Mouse (Mus musculus) urinary bladder, postnatal 25 days (tissue): ENCODE data around the gene Tbk1.

Experiments used
- DNase-seq: peaks from one replicate; pipeline ENCODE4 v3.0.0; 2022; ENCODE audit warnings: low spot score

Gene Tbk1

DNA sequence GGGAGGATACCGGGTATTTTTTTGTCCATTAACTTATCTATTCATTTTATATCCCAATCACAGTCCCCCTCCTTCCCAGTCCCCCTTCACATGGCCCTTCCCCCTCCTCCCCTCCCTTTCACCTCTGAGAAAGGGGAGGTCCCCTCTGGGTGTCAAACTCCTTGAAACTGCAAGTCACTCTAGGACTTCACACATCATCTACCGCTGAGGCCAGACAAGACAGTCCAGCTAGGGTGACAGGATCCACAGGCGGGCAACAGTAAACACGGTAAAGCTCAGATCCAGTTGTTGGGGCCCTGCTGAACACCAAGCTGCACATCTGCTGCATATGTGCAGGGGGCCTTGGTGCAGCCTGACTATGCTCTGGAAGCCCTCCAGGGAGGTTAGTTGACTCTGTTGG, 51.6 kb downstream of the Tbk1 start:
- no peak for DNase-seq

DNA sequence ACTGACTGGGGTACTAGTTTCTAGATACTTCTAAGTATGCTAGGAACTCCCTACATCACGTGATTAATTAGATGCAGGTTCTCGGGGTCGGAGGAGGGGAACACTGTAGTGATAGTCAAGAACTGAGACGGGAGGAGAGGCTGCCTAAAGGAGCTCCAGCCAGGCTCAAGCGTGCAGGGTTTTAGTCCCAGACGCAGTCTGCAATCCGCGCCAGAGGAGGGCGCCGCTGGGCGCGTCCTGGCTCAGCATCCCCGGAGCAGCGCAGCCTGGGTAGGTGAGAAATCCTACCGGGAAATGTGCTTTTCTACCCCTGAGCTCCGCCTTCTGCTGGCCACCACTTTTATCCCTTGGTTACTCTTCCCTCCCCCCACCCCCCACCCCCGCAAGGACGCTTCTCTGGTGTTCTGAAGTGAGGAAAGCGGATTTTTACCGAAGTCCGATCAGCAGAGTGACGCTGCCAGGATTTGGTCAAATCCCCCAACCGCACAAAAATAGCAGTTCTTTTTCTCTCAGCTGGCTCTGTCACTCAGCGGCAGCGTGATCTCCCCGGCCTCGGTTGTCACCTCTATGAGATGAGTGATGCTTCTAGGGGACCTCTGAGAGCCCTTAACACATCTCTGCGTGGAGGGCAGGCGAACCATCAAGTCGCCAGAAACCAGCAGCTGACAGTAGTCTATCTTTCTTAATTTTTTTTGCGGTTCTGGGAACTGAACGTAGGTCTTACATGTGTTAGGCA, 53.3 kb downstream of the Tbk1 start:
- DNase-seq: peak; percentile 39

DNA sequence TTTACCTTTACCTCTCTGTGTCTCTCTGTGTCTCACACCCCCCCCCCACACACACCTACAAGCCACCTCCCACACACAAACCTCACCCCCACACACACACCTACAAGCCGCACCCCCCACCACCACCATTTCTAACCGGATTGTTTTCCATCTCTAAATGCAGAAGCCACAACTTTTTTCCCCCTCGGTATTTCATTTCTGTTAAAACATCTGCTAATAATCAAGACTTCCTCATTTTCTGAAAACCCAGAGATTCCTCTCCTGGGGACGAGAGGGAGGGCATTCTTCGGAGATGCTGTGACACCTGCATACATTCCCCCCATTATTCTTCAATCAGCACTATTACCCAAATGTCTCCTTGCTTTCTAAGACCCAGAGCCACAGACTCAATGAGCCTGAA, 55.0 kb downstream of the Tbk1 start:
- no peak for DNase-seq

DNA sequence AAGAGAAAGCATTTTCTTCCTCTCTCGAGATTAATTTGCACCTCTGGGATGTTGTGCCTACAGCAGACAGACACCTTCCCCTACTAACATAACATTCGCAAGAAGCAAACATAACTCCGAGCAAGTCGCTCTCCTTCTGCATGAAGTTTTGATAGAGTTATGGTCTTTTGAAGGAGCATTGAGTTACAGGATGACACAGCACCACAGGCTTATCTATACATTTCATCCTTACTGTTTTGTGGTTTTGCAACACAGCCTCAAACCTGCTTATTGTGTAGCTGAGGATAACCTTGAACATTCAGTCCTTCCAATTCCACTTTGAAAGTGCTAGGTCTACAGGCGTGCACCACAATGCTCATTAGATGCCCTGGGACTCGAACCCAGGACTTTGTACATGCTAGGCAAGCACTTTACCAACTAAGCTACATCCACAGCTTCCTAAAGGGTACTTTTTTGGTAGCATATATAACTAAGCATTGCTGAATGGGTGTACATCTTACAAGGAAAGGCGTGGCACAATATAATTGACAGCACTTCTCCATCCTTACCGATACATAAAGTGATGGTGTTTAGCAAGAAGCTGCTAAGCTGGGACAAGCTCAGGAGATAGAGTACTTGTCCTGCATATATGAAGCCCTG, 56.1 kb downstream of the Tbk1 start:
- DNase-seq: no peak

DNA sequence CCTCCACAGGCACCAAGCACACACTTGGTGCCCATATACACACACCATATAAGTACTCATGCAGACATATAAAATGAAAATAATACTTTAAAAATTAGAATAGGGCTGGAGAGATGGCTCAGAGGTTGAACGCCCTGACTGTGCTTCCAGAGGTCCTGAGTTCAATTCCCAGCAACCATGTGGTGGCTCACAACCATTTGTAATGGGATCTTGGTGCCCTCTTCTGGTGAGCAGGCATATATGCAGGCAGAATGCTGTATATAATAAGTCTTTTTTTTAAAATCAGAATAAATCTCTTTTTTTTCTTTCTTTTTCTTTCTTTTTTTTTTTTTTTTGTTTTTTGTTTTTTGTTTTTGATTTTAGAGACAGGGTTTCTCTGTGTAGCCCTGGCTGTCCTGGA, 57.3 kb downstream of the Tbk1 start:
- DNase-seq: no peak

DNA sequence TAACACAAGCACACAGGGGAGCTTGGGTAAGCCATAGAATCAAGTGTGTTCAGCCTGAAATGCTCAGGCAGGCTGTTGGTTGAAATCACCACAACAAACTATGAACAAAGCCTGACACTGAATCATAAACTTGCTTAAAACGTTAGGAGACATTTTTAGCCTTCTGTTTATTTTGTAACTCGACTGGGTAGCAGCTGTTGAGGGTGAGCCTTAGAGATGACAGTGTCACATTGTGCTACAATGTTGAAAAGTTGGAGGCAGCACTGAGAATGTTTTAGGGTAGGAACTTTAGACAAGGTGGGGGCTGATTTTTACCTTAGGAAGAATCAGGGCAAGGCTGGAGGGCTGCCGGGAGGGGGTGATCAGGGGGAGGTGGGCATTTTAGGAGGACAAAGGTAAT, 58.1 kb downstream of the Tbk1 start:
- no peak for DNase-seq

DNA sequence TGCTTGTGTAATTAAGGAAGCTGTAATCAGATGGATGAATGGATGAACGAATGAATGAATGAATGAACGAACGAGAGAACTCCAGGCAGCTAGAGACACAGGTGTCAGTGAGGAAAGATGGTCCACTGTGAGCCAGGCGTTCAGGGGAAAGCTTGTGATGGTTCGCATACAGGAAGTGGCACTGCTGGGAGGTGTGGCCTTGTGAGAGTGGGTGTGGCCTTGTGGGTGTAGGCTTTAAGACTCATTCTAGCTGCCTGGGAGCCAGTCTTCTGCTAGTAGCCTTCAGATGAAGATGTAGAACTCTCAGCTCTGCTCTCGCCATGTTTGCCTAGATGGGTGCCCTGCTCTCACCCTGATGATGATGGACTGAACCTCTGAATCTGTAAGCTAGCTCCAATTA, 59.5 kb downstream of the Tbk1 start:
- DNase-seq: no peak

DNA sequence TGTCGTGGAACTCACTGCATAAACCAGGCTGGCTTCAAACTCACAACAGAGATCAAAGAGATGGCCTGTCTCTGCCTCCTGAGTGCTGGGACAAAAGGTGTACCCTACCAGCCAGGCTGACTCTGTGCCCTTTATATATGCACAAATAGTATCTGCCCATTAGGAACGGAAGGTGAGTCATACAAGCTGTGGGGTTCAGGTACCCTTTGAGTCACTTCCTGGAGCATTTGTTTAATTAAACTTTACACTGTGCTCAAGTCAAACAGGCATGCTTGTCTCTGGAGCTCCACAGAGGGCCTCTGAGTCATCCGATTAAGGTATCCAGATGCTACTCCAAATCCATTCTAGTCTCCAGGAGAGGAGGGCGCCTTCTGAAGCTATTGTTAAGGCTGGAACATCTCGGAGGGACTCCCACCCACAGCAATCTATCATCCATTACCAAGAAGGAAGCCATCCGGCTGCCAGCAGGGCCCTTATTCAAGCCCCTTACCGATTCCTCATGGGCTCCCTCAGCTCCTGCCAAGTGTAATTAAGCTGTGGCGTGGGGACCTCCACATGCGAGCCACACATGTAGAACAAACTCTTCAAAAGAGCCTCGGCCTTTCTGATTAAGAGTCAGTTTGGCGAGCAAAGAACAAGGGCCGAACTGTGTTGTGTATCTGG, 65.5 kb downstream of the Tbk1 start:
- DNase-seq: no peak

DNA sequence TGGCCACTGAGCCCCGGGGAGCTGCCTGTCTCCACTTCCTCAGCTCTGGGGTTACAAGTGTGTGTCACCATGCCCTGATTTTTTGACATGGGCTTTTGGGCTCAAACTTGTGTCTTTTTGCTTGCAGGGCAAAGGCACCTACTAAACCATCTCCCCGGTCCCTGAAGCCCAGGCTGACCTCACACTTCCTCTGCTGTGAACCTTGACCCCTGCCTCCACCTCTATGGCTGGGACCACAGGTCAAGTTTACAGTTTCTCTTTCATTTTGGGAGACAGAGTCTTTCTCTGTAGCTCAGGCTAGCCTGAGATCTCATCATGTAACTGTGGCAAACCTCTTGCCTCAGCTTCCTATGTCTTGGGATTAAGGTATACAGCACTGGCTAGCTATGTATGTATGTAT, 66.9 kb downstream of the Tbk1 start:
- DNase-seq: no peak

DNA sequence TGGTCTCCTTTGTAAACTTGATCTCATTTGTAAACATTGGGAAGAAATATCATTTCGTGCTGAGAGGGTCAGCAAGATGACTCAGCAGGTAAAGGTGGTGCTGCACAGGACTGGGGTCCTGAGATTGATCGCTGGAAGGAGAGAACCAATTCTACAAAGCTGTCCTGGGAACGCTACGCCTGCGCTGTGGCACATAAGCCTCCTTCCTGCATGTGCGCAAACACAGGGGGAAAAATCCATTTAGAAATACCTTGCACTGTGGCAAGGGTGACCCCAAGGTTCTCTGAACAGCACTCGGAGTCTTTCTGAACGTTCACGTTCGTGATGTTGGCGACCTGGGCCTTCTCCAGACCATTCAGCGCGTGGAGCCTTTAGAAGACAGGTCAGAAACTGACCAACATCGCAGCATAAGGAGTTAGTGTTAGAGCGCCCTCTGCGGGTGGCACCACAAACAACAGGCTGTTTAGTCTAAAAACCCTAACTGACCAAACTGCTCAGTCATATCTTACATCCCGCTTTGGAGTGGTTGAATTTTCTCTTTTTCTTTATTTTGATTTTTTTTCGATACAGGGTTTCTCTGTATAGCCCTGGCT, 70.5 kb downstream of the Tbk1 start:
- DNase-seq: peak; percentile 87

DNA sequence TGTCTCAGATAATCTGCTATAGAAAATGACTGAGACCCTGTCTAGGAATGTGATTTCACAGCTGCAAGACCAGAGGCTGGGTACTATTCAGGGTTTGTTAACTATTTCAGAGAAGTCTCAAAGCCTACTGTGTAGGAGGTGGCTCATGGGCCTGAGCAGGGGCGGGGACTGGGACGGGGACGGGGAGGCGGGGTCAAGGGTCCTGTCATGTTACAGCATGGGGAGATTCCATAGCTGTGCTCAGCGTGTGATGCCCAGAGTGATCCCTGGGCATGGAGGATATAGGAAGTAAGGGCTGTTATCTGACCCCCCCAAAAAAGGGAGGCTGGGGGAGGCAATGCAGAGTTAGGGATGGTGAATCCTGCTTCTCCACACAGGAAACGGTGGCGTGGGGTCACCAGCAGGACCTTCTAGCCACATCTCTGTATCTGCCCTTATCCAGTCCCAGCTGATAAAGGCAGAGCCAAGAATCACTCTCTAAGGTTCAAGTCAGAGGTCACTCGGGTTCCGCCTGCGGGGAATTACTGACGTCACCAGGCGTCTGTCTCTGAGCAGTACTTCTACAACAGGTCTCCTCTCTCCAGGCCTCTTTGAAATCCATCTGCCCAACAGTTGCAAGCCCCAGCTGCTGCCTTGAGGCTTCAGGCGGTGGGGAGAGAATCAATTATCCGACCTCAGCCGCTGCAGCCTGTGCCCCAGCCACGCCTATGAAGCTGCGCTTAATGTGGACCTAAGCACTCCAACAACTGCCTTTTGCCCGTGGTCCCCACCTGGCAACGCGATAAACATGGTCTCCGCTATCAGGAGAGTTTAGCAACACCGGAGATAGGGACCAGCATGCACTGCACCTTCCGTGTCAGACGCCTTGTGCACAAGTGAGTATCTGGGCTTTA, 76.6 kb downstream of the Tbk1 start:
- no peak for DNase-seq

DNA sequence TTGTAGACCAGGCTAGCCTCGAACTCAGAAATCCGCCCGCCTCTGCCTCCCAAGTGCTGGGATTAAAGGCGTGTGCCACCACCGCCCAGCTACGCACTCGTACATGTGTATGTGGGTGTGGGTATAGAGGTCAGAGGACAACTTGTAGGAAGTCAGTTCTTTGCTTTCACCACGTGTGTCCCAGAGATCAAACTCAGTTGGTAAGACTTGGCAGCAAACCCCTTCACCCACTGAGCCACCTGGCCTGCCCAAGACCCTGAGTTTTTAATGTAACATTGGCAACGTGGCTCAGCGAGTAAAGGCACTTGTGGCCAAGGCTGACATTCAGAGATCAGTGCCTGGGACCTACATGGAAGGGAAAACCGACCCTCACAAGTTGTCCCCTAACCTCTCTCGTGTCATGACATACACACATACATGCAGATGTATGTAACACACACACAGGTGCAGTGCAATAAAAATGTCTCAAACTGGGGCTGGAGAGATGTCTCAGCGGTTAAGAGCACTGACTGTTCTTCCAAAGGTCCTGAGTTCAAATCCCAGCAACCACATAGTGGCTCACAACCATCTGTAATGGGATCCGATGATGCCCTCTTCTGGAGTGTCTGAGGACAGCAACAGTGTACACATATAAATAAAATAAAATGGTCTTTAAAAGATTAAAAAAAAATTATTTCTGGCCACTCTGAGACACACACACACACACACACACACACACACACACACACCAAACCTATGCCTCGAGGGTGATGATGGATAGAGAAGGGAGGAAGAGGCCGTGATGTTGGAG, 78.6 kb downstream of the Tbk1 start:
- no peak for DNase-seq

DNA sequence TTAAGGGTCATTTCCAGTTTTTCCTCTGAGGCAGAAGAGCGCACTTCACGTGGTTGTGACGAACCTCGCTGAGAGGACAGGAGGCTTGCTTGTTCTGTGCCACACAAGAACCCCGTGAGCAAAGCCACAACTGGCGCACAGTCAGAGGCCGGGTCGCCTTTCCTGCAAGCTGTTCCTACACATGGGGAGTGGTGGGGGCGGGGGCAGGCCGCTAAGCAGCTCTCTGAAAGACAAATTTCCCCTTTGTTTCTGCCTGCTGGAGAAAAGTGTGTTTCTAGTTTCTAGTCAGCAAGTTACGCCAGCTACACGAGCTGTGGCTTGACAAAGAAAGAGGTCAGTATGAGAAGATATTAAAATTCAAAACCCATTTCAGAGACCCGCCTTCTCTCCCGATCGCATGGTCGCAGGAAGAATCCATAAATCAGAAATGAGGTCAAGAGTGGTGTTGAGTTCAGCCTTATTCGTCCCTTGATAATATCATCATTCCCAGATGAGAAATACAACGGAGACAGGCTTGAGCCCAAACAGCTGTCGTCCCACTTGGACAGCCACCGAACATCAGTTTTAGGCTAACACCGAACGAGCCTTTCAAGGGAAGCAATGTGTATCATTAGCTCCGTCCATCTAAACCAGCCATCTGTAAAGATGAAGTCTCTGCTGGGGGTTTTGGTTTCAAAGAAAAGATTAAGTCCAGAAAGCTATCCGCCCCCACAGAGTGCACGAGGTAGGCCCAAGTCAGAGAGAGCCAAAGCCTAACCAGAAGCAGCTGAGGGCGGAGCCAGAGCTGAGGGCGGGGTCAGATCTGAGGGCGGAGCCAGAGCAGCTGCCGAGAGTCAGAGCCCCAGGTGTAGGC, 79.6 kb downstream of the Tbk1 start:
- DNase-seq: peak; percentile 47

DNA sequence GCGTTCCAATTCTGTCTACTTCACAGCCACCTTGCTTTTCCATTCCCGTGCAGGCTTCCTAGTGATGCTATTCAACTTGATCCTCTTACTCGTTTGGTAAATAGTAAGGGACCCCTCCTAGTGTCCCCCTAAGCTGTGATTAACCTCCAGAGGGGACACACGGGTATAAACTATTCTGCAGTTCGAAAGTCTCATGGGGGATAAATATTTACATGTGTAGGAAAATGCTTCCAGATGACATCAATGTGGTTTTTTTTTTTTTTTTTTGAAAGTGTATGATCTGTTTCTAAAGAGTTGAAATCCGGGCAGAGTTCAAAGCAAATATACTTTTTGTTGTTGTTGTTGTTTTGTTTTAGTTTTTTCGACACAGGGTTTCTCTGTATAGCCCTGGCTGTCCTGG, 80.7 kb downstream of the Tbk1 start:
- DNase-seq: no peak

DNA sequence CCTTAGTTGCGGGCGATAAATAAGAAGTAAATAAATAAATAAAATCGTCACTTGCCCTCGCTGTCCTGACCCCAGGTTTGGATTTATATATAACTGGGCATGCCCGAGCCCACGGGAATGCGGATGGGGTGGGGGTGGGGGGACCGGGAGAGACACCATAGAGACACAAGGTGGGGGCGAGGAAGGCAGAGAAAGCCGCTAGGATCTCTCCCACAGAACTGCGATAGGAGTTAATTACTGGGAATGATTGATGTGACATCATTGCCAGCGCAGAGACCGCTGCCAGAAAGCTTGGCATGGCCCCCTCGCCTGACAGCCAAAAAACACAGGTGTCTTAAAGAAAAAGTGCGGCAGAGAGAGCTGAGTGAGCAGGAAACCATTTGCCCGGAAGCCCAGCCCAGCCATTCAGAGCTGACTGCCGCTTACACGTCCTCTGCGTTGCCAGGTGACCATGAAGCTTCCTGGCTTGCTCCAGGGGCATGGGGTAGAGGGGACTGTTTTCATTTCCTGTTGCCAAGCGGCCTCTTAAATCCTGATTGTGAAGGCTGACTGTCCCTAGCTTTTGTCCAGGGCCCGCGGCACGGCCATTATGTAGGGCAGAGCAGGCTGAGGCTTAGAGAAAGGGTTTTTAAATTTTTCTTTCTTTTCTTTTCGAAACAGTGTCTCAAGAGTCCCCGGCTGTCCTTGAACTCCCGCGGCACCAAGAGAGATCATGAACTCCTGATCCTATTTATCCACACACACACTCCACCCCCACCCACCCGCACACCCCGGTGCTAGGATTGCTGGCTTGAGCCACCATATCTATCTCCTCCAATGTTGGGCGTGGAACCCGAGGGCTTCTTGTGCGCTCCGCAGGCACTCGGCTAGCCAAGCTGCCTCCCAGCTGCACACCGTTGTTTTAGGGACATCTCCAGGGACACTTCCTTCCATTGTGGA, 81.3 kb downstream of the Tbk1 start:
- DNase-seq: peak; percentile 43

DNA sequence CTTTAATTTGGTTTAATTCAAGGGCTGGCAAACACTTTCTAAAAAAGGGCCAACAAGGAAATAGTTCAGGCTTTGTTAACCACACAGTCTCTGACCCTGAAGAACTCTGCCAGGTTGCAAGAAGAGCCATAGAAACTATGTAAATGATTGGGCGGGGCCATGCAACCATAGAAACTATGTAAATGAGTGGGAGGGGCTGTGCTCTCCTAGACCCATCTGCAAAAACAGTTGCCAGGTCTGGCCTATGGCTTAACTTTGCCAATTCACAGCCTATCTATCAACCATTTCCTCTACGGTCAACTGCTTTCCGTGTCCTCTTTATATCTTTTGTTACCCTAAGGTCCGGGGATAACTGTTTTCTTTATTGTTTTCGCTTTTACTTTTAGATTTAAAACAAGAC, 85.4 kb downstream of the Tbk1 start:
- DNase-seq: no peak

DNA sequence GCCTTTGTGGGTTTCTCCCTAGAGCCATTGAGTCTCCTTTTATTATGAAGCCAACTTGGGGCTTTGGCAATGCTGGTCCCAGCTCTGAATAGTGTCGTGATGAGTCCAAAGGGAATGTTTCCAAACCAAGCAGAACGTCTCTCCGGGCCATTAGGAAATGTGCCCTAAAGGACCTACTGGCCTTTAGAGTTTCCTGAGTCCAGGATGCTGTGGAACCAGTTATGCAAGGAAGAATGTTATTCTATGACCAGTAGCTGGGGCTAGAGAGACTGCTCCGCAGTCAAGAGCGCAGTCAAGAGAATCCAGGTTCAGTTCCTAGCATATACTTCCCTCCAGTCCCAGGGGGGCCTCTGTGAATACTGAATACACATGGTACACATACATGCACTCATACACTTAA, 86.6 kb downstream of the Tbk1 start:
- no peak for DNase-seq

DNA sequence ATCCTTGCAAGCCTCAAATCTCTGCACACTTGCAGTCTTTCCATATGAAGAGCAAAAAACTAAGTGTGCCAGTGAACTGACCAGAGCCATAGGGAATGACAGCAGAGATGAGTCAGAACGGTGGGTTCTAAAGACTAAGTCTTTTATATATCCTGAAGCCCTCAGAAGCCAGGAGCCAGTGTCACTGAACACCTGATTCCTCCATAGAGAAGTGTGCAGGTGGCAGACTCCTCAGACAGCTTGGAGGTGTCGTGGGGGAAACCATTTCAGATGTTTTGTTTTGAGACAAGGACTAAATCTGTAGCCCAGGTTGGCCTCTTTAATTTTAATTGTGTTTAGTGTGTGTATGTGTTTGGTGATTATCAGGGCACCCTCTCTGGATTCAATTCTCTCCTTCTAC, 87.5 kb downstream of the Tbk1 start:
- DNase-seq: no peak

DNA sequence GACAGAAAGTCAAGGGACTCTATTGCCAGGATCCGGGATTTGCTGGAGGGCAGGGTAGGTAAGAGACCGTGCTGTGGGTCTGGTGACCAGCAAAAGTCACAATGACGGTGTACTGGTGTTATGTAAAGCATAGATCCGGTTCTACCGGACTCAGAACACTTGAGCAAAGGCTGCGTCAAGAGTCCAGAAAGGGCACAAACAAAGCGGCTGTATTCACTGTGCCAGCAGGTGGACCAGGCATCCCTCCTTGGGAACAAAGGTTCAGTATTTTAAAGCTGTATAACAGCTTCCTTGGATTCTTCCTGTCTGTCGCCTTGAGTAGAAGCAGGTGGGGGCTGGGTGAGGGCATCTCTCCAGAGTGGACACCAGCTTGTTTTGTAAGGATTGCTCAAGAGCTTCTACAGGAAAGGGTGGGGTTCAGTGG, 88.1 kb downstream of the Tbk1 start:
- peak; percentile 22 for DNase-seq
